Mouse (Mus musculus): ENCODE data around the gene Nudt16.
"Not testable (repeated sequence)": the region's sequence is repeated elsewhere in the genome, so short reads cannot be mapped to it uniquely, and the experiment has no call there.

The Nudt16 gene

GRCm38 (mm10) chr9:105131253-105132001, at the start of gene Nudt16:
TSS of gene Nudt16 (minus strand) at chr9:105131824.
- DNase-seq (ENCODE audit: low spot score) = peak; percentile 78

GRCm38 (mm10) chr9:105144992-105145391, 13.4 kb upstream of the Nudt16 start, which contains the start of gene 1700080E11Rik:
TSS of gene 1700080E11Rik (minus strand) at chr9:105145092.
- DNase-seq (ENCODE audit: low spot score) = no peak

DNA sequence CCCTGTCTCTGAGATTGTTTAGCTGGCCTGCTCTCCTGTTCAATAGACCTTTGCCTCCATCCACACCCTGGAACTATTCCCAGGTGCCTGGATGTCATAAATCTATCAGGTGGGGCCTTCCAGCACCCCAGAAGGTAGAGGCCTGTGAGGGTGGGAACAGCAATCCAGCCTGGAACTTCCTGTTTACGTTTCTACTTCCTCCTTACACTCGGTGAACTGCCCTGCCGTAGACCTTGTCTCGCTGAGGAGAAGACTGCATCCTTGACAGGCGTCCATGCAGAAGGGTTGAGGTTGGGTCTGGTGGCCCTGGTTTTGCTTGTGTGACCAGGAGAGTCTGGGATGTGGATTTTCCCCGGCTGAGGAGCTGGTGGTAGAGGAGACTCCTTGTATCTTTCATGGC, 7.6 kb upstream of the Nudt16 start:
- DNase-seq (ENCODE audit: low spot score) = no peak

- DNase-seq (ENCODE audit: low spot score) = no peak
These were observed 4.8 kb upstream of the Nudt16 start for GRCm38 (mm10) chr9:105136404-105136803.

GRCm38 (mm10) chr9:105134536-105134935, 2.9 kb upstream of the Nudt16 start:
- DNase-seq (ENCODE audit: low spot score) = no peak

- peak; percentile 10 for DNase-seq (ENCODE audit: low spot score)
These were observed 361 bp upstream of the Nudt16 start for GRCm38 (mm10) chr9:105132002-105132367.

GRCm38 (mm10) chr9:105130331-105130730, 1.3 kb downstream of the Nudt16 start:
- DNase-seq (ENCODE audit: low spot score) = no peak

DNA sequence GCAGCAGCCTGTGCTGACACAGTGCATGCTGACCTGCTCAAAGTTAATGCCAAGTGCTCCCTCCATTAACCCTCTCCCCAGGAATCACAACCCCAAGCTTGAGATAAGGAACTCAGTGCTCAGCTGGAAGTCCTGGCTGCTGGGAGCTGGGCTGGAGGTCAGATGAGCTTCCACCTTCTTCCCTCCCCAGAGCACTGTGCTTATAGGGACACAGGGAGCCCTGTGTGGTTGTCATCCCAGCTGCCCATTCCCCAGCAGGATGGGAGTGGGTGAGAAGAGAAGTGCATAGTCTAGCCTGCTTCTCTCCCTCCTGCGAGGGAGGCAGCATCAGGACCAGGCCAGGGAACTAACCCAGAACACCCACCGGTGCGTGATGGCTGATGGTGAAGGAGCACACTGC, 6.4 kb downstream of the Nudt16 start:
- not testable (repeated sequence) for DNase-seq (ENCODE audit: low spot score)

DNA sequence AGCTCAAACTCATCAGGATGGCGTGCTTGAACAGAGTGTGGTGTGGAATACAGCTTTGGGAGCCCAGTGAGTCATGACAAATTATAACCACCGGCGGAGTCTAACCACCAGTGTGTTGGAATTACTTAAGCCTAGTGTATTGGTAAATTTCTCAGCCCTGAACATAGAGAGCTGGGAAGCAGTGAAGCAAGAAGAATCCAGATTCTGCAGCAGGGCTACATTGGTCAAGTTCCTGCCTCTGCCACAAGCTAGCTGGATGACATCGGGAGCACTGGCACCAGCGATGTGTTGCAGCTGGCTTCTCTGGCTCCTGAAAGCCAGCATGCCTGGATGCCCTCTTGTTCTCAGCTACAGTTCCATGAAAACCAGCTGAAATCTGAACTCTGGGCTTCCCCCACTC, 27.7 kb downstream of the Nudt16 start:
- DNase-seq (ENCODE audit: low spot score) = no peak

DNA sequence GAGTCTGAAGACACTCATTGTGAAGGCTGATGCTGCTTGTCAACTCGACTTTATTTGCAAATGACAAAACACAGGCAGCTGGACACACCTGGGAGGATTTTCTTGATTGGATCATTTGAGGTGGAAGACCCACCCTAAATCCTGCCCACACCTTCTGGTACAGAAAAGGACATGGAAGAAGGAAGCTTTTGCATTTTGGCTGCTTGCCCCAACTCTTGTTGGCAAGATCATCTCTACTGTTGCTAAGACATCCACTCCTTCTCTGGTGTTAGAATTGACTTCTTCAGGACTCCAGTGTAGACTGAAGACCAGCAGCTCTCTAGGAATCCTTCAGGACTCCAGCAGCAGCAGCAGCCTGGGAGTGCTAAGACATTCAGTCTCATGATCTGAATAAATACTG, 29.7 kb downstream of the Nudt16 start:
- DNase-seq (ENCODE audit: low spot score) = no peak

- no peak for DNase-seq (ENCODE audit: low spot score)
These were observed 30.6 kb downstream of the Nudt16 start for GRCm38 (mm10) chr9:105100807-105101570.

DNA sequence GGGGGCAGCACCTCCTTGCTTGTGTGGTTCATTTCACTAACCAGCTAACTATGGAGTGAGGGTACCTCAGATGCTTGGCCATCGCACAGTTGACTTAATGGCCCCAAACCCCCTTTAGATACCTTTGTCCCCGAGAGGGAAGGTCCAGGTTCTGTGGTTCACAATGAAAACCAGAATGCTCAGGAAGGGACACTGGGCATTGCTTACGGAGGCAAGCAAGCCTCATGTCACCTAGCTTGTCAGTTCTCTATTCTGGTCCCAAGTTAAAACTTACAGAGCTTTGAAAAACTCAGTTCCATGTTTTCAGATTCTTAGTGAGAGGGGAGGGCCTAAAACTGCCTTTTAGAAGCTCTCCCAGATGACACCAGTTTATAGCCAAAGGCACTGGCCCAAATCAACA, 51.4 kb downstream of the Nudt16 start:
- no peak for DNase-seq (ENCODE audit: low spot score)
